Mouse (Mus musculus) kidney, postnatal 14 days (tissue): Measurements from ENCODE around the gene Spata21.

Experiments
- DNase-seq: peaks from one replicate; pipeline ENCODE4 v3.0.0; 2022; ENCODE audit warnings: mixed read lengths

Spata21 gene

GRCm38 (mm10) chr4:141159666-141160065, 71.5 kb downstream of the Spata21 start:
- no peak for DNase-seq

- DNase-seq, result no peak
Observed at GRCm38 (mm10) chr4:141160193-141160592, 72.1 kb downstream of the Spata21 start.

GRCm38 (mm10) chr4:141161699-141162208, 73.6 kb downstream of the Spata21 start:
- no peak for DNase-seq
